Mouse (Mus musculus): ENCODE measurements at regions not wholly inside any gene's neighbourhood (a gene's known extent, or its start where the extent isn't known, plus 50 kb on each side); places are given as distances from the start of the nearest gene placed in this dataset.

GRCm38 (mm10) chr15:74461935-74462334 lies 174.2 kb downstream of the Mroh4 start:
- no peak for DNase-seq (ENCODE audit: low read depth)

GRCm38 (mm10) chr15:74459345-74459975 lies 176.7 kb downstream of the Mroh4 start:
- no peak for DNase-seq (ENCODE audit: low read depth)

GRCm38 (mm10) chr15:74458940-74459339 lies 177.2 kb downstream of the Mroh4 start:
- no peak for DNase-seq (ENCODE audit: low read depth)

GRCm38 (mm10) chr15:74457965-74458364 lies 178.2 kb downstream of the Mroh4 start:
- no peak for DNase-seq (ENCODE audit: low read depth)

GRCm38 (mm10) chr15:74456675-74457040 lies 179.5 kb downstream of the Mroh4 start:
- DNase-seq (ENCODE audit: low read depth): no peak

- DNase-seq (ENCODE audit: low read depth): no peak
Observed at GRCm38 (mm10) chr15:74455921-74456674, 180.1 kb downstream of the Mroh4 start.

- DNase-seq (ENCODE audit: low read depth): no peak
Observed at GRCm38 (mm10) chr15:74454543-74454942, 181.6 kb downstream of the Mroh4 start.

- DNase-seq (ENCODE audit: low read depth): no peak
Observed at GRCm38 (mm10) chr15:74453810-74454209, 182.3 kb downstream of the Mroh4 start.

- DNase-seq (ENCODE audit: low read depth): no peak
Observed at GRCm38 (mm10) chr15:74452426-74452825, 183.7 kb downstream of the Mroh4 start.

- DNase-seq (ENCODE audit: low read depth): no peak
Observed at GRCm38 (mm10) chr15:74441889-74442288, 194.3 kb downstream of the Mroh4 start.

GRCm38 (mm10) chr15:74426989-74427388 lies 209.2 kb downstream of the Mroh4 start:
- DNase-seq (ENCODE audit: low read depth): no peak

- DNase-seq (ENCODE audit: low read depth): no peak
Observed at GRCm38 (mm10) chr15:74423001-74423400, 213.2 kb downstream of the Mroh4 start.

- DNase-seq (ENCODE audit: low read depth): no peak
Observed at GRCm38 (mm10) chr15:74420550-74420949, 215.6 kb downstream of the Mroh4 start.

GRCm38 (mm10) chr15:74418635-74419034 lies 217.5 kb downstream of the Mroh4 start:
- no peak for DNase-seq (ENCODE audit: low read depth)

- DNase-seq (ENCODE audit: low read depth): no peak
Observed at GRCm38 (mm10) chr15:74413217-74413616, 222.9 kb downstream of the Mroh4 start.

GRCm38 (mm10) chr15:74412261-74412660 lies 223.9 kb downstream of the Mroh4 start:
- DNase-seq (ENCODE audit: low read depth): no peak

GRCm38 (mm10) chr15:74411097-74411496 lies 225.1 kb downstream of the Mroh4 start:
- DNase-seq (ENCODE audit: low read depth): no peak

- DNase-seq (ENCODE audit: low read depth): no peak
Observed at GRCm38 (mm10) chr15:74404866-74405265, 231.3 kb downstream of the Mroh4 start.

- DNase-seq (ENCODE audit: low read depth): no peak
Observed at GRCm38 (mm10) chr15:74401275-74401674, 234.9 kb downstream of the Mroh4 start.

- no peak for DNase-seq (ENCODE audit: low read depth)
Observed at GRCm38 (mm10) chr15:74396029-74396428, 240.1 kb downstream of the Mroh4 start.

GRCm38 (mm10) chr15:74387533-74387932 lies 248.6 kb downstream of the Mroh4 start:
- DNase-seq (ENCODE audit: low read depth): no peak

GRCm38 (mm10) chr15:74382556-74382955 lies 253.6 kb downstream of the Mroh4 start:
- no peak for DNase-seq (ENCODE audit: low read depth)

GRCm38 (mm10) chr15:74379366-74379765 lies 256.8 kb downstream of the Mroh4 start:
- no peak for DNase-seq (ENCODE audit: low read depth)

GRCm38 (mm10) chr15:74369461-74369860 lies 266.7 kb downstream of the Mroh4 start:
- DNase-seq (ENCODE audit: low read depth): no peak

Data from naive thymus-derived CD4-positive, alpha-beta T cell, adult 2 months (primary cell).